Comparison of ENCODE assay signal across 8 mouse cellular contexts in genomic region chr4:151933505-151934214, GRCm38 (mm10). TPM values are rescaled to one million over a fixed set of nuclear protein-coding genes. Genes with fewer than 3 reads are reported as not detected.
DNase-seq lines count a peak whose midpoint lies in the region; ATAC-seq and TF ChIP-seq lines count a peak whose summit lies in the region.

TSS of gene Dnajc11 (plus strand) at chr4:151933691.

- DNase-seq in gastrocnemius, postnatal 10 days: peak; percentile 93
- DNase-seq in induced T-regulatory cell, adult 2 months (ENCODE audit: low read depth): peak; percentile 95
- peak; percentile 82 to 93 for DNase-seq in left cerebral cortex, adult 9 months (ENCODE audit: low spot score in 2 of 2)
- peak; percentile 88 for DNase-seq in right cerebral cortex, postnatal 14 days
- DNase-seq in urinary bladder, postnatal 36 days (ENCODE audit: low spot score in 2 of 2): peak; percentile 89

- H3K4me3 ChIP-seq in cortical plate, adult 2 months (ENCODE audit: insufficient read depth, low read length): peak within 1 kb of the TSS; percentile 87

- ATAC-seq in activated CD4-positive, CD25-positive, alpha-beta regulatory T cell, adult 4 months: peak; percentile 88
- peak; percentile 88 for ATAC-seq in megakaryocyte progenitor cell, adult 5-6 weeks (replicated peaks; ENCODE audit: poor library complexity)

- no peaks in the 10 kb centered on the region for H3K4me1 ChIP-seq in cortical plate, adult 2 months (ENCODE audit: control insufficient read depth, insufficient read depth, low read length)

- TF ChIP-seq POLR2A in cortical plate, adult 2 months (IDR thresholded peaks at IDR 0.05; ENCODE audit: extremely low read depth, insufficient read depth, low read length): peak; percentile 52; the same call in 1 of the 2 replicates

- peak within 1 kb of the TSS; percentile 24; the same call in 1 of the 2 replicates for H3K27ac ChIP-seq in cortical plate, adult 2 months (ENCODE audit: insufficient read depth, low read length)

- TF ChIP-seq CTCF in cortical plate, adult 2 months (IDR thresholded peaks at IDR 0.05; ENCODE audit: extremely low read depth, insufficient read depth, low read length): peak; percentile 75

RNA-seq across cellular contexts. Expression of gene Dnajc11, which starts in this region (rescaled TPM):
- polyA plus RNA-seq in activated CD4-positive, CD25-positive, alpha-beta regulatory T cell, adult 4 months (2017; shearing (Covaris generic)): 10 to 100 TPM; 27.9 to 31.7 TPM
- polyA plus RNA-seq in cortical plate, adult 2 months (2012; rRNA removed): 58.5 and 64.9 TPM in 2 replicates
- 10 to 100 TPM; 72.1 to 72.3 TPM for total RNA-seq in gastrocnemius, postnatal 10 days (2021)
- total RNA-seq in megakaryocyte progenitor cell, adult 5-6 weeks (2015): 35.5 and 45.2 TPM in 2 replicates
- 89.2 and 106 TPM in 2 replicates for total RNA-seq in megakaryocyte progenitor cell, adult 5-6 weeks (2017)

Comparison
In these comparisons a context has a peak if more than half of its experiments do, and no peak if none do; other contexts are left out.
1. Peak in every context shown above with its lines: DNase-seq, ATAC-seq, H3K4me3 ChIP-seq and H3K27ac ChIP-seq.